Mouse (Mus musculus): Measurements from ENCODE around the gene Slc25a10. TPM values are rescaled to one million over a fixed set of nuclear protein-coding genes. Genes with fewer than 3 reads are reported as not detected.
A peak's percentile ranks its signal among the peaks of the same experiment; 100 is the strongest.

Slc25a10 gene
- total RNA-seq, 2 experiments from 2014 or later: 19.6 to 20.0 TPM

DNA sequence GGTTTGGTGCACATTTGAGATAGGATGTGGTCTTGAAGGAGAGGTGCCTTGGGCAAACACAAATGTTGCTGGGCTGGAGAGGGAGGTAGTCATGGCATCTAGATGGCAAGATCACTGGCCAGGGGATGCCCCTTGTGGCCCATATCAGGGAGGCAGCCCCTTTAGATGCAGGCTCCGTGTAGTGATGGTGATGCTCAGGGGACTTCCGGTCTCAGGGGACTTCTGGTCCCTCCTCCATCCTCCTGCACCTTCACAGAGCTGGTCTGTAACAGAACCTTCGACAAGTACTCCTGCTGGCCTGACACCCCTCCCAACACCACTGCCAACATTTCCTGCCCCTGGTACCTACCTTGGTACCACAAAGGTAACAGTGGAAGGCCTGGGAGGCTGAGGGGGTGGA is 44.2 kb downstream of the Slc25a10 start:
- DNase-seq (ENCODE audit: low spot score in 2 of 2): no peak

DNA sequence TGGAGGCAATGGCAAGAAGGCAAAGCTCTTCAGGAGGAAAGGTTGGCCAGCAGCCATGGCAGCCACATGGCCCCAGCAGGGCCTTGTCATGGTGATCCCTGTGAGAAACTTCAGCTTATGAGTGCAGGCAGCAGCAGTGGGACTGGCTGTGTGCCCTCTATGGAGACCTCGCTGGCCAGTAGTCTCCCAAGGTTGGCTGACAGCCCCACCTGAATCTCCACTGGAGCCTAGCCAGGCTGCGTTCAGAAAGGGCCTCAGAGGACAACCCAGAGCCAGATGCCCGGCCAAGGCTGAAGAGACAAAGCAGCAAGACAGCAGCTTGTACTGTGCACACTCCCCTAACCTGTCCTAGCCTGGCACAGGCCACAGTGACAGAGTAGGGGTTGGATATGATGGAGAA is 46.8 kb downstream of the Slc25a10 start:
- DNase-seq (ENCODE audit: low spot score in 2 of 2): peak; percentile 30 to 47

GRCm38 (mm10) chr11:120538955-120539284 is 47.3 kb downstream of the Slc25a10 start:
- DNase-seq (ENCODE audit: low spot score in 2 of 2): peak in 1 of 2 experiments; percentile 14

DNA sequence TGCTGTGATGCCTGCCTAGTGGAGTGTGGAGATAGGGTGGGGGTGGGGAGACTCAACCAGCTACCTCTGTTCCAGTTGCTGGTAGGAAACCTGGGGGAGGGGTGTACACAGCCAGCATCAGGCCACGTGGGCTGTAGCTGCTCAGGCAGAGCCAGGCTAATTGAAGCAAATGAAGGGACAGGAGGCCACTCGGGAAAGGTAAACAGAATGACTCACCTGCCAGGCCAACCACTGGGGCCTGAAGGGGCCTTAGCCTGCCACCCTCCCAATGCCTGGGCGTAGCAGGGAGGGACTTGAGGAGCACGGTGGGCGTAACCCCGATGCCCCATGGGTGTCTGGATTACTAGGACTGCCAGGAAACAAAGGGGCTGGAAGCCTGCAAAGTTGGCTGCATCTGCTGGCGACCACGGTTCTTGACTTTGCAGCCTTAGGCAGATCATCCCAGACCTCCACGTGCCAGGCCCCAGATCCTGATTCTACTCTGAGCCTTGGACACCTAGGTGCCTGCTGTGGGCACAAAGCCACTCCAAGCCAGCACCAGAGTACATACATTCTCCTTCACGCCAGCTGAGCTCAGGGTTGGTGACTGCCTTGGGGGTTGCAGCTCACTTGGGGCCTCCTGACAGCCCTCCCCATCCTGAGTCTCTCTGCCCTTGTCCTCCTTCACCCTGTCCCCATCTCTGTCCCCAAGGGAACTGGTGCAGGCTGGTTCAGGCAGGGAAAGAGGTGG is 47.8 kb downstream of the Slc25a10 start:
- DNase-seq (ENCODE audit: low spot score in 2 of 2): peak; percentile 15 to 16

GRCm38 (mm10) chr11:120541907-120542306 is 50.3 kb downstream of the Slc25a10 start:
- peak; percentile 15 to 22 for DNase-seq (ENCODE audit: low spot score in 2 of 2)

GRCm38 (mm10) chr11:120542376-120542775 is 50.7 kb downstream of the Slc25a10 start:
- DNase-seq (ENCODE audit: low spot score in 2 of 2): no peak

GRCm38 (mm10) chr11:120545964-120546363 is 54.3 kb downstream of the Slc25a10 start:
- DNase-seq (ENCODE audit: low spot score in 2 of 2): no peak

- no peak for DNase-seq (ENCODE audit: low spot score in 2 of 2)
Observed at GRCm38 (mm10) chr11:120547469-120547868, 55.8 kb downstream of the Slc25a10 start.

- DNase-seq (ENCODE audit: low spot score in 2 of 2): no peak
Observed at GRCm38 (mm10) chr11:120548214-120548613, 56.6 kb downstream of the Slc25a10 start.

GRCm38 (mm10) chr11:120548786-120549167 is 57.1 kb downstream of the Slc25a10 start:
- DNase-seq (ENCODE audit: low spot score in 2 of 2): no peak

Other genes with a start within 250 kb of the Slc25a10 start
- gene Actg1, start 143.3 kb upstream of the Slc25a10 start, total RNA-seq (2021): 100 to 1,000 TPM; 861 to 883 TPM
- under 1 TPM; 0.52 to 0.98 TPM for gene Fscn2, start 130.3 kb upstream of the Slc25a10 start, total RNA-seq (2021)
- 10 to 100 TPM; 16.7 to 16.9 TPM for gene Faap100, start 113.1 kb upstream of the Slc25a10 start, total RNA-seq (2021)
- 10 to 100 TPM; 68.0 to 80.5 TPM for gene Nploc4, start 54.1 kb upstream of the Slc25a10 start, total RNA-seq (2021)
- gene Tspan10, start 49.2 kb upstream of the Slc25a10 start, total RNA-seq (2021): 1 to 10 TPM in 1 of 2 experiments, not detected in 1; 4.6 TPM
- gene Pde6g, start 38.3 kb upstream of the Slc25a10 start, total RNA-seq (2021): under 1 TPM in 1 of 2 experiments, not detected in 1; 0.39 TPM
- 10 to 100 TPM; 19.3 to 24.8 TPM for gene Oxld1, start 33.8 kb upstream of the Slc25a10 start, total RNA-seq (2021)
- gene Ccdc137, start 33.7 kb upstream of the Slc25a10 start, total RNA-seq (2021): 10 to 100 TPM in 1 of 2 experiments, 1 to 10 TPM in 1; 8.9 to 10.1 TPM
- 10 to 100 TPM; 20.8 to 23.8 TPM for gene Arl16, start 24.2 kb upstream of the Slc25a10 start, total RNA-seq (2021)
- 100 to 1,000 TPM; 116 to 122 TPM for gene Mrpl12, start 7.2 kb upstream of the Slc25a10 start, total RNA-seq (2021)
- under 1 TPM in 1 of 2 experiments, not detected in 1; 0.26 TPM for gene Gcgr, start 38.9 kb downstream of the Slc25a10 start, total RNA-seq (2021)
- 10 to 100 TPM; 74.0 to 81.3 TPM for gene Mcrip1, start 57.9 kb downstream of the Slc25a10 start, total RNA-seq (2021)
- 10 to 100 TPM; 80.7 to 99.3 TPM for gene Ppp1r27, start 59.3 kb downstream of the Slc25a10 start, total RNA-seq (2021)
- gene P4hb, start 81.4 kb downstream of the Slc25a10 start, total RNA-seq (2021): 100 to 1,000 TPM; 527 to 538 TPM
- 100 to 1,000 TPM; 278 to 300 TPM for gene Arhgdia, start 89.8 kb downstream of the Slc25a10 start, total RNA-seq (2021)
- gene Alyref, start 106.5 kb downstream of the Slc25a10 start, total RNA-seq (2021): 100 to 1,000 TPM; 112 to 113 TPM
- gene Anapc11, start 106.6 kb downstream of the Slc25a10 start, total RNA-seq (2021): 10 to 100 TPM; 72.5 to 86.2 TPM
- 1 to 10 TPM in 1 of 2 experiments, not detected in 1; 1.3 TPM for gene Npb, start 116.6 kb downstream of the Slc25a10 start, total RNA-seq (2021)
- 10 to 100 TPM; 36.6 to 41.4 TPM for gene Pcyt2, start 126.1 kb downstream of the Slc25a10 start, total RNA-seq (2021)
- 10 to 100 TPM; 12.2 to 12.6 TPM for gene Sirt7, start 133.4 kb downstream of the Slc25a10 start, total RNA-seq (2021)
- gene Mafg, start 141.8 kb downstream of the Slc25a10 start, total RNA-seq (2021): 10 to 100 TPM; 36.7 to 42.6 TPM
- gene Pycr1, start 151.9 kb downstream of the Slc25a10 start, total RNA-seq (2021): 10 to 100 TPM; 27.6 to 29.0 TPM
- 10 to 100 TPM; 81.2 to 83.4 TPM for gene Myadml2, start 156.3 kb downstream of the Slc25a10 start, total RNA-seq (2021)
- gene Notum, start 169.3 kb downstream of the Slc25a10 start, total RNA-seq (2021): 1 to 10 TPM; 1.2 to 1.7 TPM
- 10 to 100 TPM; 48.6 to 55.3 TPM for gene Aspscr1, start 181.1 kb downstream of the Slc25a10 start, total RNA-seq (2021)
- 10 to 100 TPM; 33.7 to 48.7 TPM for gene Cenpx, start 221.9 kb downstream of the Slc25a10 start, total RNA-seq (2021)
- gene Lrrc45, start 222.1 kb downstream of the Slc25a10 start, total RNA-seq (2021): 10 to 100 TPM; 16.0 to 21.0 TPM
- 1 to 10 TPM; 2.5 to 4.8 TPM for gene Rac3, start 229.6 kb downstream of the Slc25a10 start, total RNA-seq (2021)
- 1 to 10 TPM; 4.8 to 5.3 TPM for gene Dcxr, start 235.4 kb downstream of the Slc25a10 start, total RNA-seq (2021)
- gene Cbr2, start 240.3 kb downstream of the Slc25a10 start, total RNA-seq (2021): 10 to 100 TPM in 1 of 2 experiments, 1 to 10 TPM in 1; 9.5 to 10.4 TPM

Data from gastrocnemius, postnatal 4 days (tissue).